Mouse (Mus musculus) limb, embryonic 13.5 days (tissue): ENCODE data around the gene Phgr1. TPM values are rescaled to one million over a fixed set of nuclear protein-coding genes. Genes with fewer than 3 reads are reported as not detected.

Source experiments
- ATAC-seq: fragments of 200-750 bp; cut with Nextera tagmentation; 2 replicates; pipeline ENCODE4 v1.8.0; 2017; ENCODE audit warnings: low read depth, moderate number of reproducible peaks, moderate TSS enrichment; ENCODE audit not compliant: low FRiP score
- H3K27ac ChIP-seq: fragments of 300-500 bp; sonication (generic); 2 replicates; pipeline ENCODE4 v1.5.1; 2015; ENCODE audit warnings: inconsistent platforms, mild to moderate bottlenecking, moderate library complexity
- H3K27me3 ChIP-seq: fragments of 300-500 bp; sonication (generic); 2 replicates; pipeline ENCODE4 v1.6.1; 2015; ENCODE audit warnings: mild to moderate bottlenecking, inconsistent platforms
- H3K36me3 ChIP-seq: fragments of 300-500 bp; sonication (generic); 2 replicates; pipeline ENCODE4 v1.6.1; 2015; ENCODE audit warnings: inconsistent platforms, mild to moderate bottlenecking, moderate library complexity
- H3K4me1 ChIP-seq: fragments of 300-500 bp; sonication (generic); 2 replicates; pipeline ENCODE4 v1.6.1; 2015; ENCODE audit warnings: inconsistent platforms
- H3K4me2 ChIP-seq: fragments of 300-500 bp; sonication (generic); replicated peaks from 2 replicates; pipeline ENCODE4 v1.6.1; 2015; ENCODE audit warnings: inconsistent platforms, mild to moderate bottlenecking, moderate library complexity
- H3K4me3 ChIP-seq: fragments of 300-500 bp; sonication (generic); 2 replicates; pipeline ENCODE4 v1.5.1; 2015; ENCODE audit warnings: moderate library complexity, mild to moderate bottlenecking, inconsistent platforms
- H3K9ac ChIP-seq: fragments of 300-500 bp; sonication (generic); 2 replicates; pipeline ENCODE4 v1.6.1; 2015; ENCODE audit warnings: mild to moderate bottlenecking, inconsistent platforms
- H3K9me3 ChIP-seq: fragments of 300-500 bp; sonication (generic); 2 replicates; pipeline ENCODE4 v1.6.1; 2016; ENCODE audit warnings: inconsistent platforms
- WGBS: fragments of 180-500 bp; shearing (Covaris S2); methylation state at CpG from one replicate; pipeline ENCODE4 v1.1.7; 2015; 5-methylcytosine and 5-hydroxymethylcytosine counted together
- polyA plus RNA-seq: library from polyadenylated mRNA; unstranded; fragments of >200 nt; fragmentation: Nextera tagmentation; extraction: Ambion mirVana; gene quantifications from 2 replicates; pipeline ENCODE4 v1.2.1, GENCODE M21; 2015

Gene Phgr1
- polyA plus RNA-seq, 1 experiment from 2014 or later: not detected

DNA sequence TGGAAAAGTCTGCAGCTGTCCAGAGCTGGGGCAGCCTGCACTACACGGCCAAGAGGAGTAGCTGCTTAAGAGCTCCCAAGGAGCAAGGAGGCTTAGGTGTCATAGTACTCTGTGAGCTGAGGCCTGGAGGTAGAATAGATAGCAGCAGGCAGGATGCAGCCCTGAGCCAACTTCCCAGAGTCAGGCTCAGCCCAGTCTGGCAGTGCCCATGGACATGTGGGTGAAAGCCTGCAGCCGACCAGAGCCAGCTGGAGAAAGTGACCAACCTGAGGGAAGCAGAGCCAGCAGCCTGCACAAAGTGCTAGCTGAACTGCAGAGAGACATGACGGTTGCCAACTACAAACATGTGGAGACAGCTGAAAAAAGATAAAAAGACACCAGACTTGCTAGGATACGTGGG is 34.3 kb downstream of the Phgr1 start:
- Histone ChIP-seq H3K9ac (0 out of 2 replicates have a peak overlapping the region, but pooled peaks have one; percentile 4), H3K9me3 (no peaks in the 10 kb centered on the region), H3K27ac (no peak overlapping the region), H3K4me1 (no peaks in the 10 kb centered on the region), H3K27me3 (0 out of 2 replicates have a peak, but pooled peaks cover 9% of the 10 kb centered on the region), H3K36me3 (no peaks in the 10 kb centered on the region), H3K4me2 (no peak overlapping the region), H3K4me3 (no peak overlapping the region)
- WGBS: 64% methylated on average over 4 of the region's 4 CpGs
- no peak for ATAC-seq

DNA sequence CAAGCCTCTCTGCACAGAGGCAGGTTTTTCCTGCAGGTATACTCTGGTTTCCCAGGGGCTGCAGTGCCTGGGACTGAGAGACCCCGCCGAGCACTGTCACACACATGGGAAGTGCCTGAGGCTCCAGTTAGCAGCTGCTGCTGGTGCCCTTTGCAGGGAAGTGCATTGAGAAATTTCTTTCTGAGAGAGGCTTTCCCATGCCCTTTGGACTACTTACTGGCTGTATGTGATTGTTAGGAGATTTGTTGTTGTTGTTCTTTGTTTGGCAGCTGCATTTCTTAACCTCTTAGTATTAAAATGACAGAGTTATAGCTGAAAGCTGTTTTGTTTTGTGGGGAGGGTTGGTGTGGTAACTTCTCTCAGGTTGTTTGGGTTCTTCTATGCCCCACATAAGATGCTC is 38.3 kb downstream of the Phgr1 start:
- 0 out of 2 replicates have a peak, but pooled peaks cover 6% of the 10 kb centered on the region for H3K27me3 ChIP-seq
- no peak for ATAC-seq
- 20% methylated on average over 2 of the region's 2 CpGs for WGBS
- H3K36me3 ChIP-seq: no peaks in the 10 kb centered on the region
- no peaks in the 10 kb centered on the region for H3K9me3 ChIP-seq
- H3K4me3 ChIP-seq: no peak overlapping the region
- no peak overlapping the region for H3K27ac ChIP-seq
- H3K9ac ChIP-seq: no peak overlapping the region
- H3K4me2 ChIP-seq: no peak overlapping the region
- peaks cover 19% of the 10 kb centered on the region for H3K4me1 ChIP-seq

DNA sequence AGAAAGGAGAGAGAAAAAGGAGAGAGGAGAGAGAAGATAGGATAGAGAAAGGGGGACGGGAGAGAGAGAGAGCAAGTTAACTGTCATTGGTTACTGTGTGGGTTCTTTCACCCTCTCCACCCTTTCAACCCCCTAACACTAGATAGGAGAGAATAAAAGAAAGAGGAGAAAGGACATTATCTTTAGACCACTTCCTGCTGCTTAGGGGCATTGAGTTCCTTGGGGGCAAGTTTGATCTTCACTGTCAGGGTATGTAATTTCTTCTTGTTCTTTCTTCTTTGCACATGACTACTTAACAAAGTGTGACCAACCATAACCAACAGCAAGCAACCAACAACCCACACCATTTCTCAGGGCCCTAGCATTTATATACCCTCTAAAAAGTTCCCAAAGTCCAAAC is 40.2 kb downstream of the Phgr1 start:
- no peak for ATAC-seq
- Histone ChIP-seq H3K9ac (no peak overlapping the region), H3K4me2 (no peak overlapping the region), H3K4me1 (peaks cover 22% of the 10 kb centered on the region), H3K36me3 (peaks cover 12% of the 10 kb centered on the region), H3K27me3 (no peaks in the 10 kb centered on the region), H3K9me3 (no peaks in the 10 kb centered on the region), H3K27ac (no peak overlapping the region), H3K4me3 (no peak overlapping the region)
- WGBS: 80% methylated on average over 1 of the region's 1 CpGs

DNA sequence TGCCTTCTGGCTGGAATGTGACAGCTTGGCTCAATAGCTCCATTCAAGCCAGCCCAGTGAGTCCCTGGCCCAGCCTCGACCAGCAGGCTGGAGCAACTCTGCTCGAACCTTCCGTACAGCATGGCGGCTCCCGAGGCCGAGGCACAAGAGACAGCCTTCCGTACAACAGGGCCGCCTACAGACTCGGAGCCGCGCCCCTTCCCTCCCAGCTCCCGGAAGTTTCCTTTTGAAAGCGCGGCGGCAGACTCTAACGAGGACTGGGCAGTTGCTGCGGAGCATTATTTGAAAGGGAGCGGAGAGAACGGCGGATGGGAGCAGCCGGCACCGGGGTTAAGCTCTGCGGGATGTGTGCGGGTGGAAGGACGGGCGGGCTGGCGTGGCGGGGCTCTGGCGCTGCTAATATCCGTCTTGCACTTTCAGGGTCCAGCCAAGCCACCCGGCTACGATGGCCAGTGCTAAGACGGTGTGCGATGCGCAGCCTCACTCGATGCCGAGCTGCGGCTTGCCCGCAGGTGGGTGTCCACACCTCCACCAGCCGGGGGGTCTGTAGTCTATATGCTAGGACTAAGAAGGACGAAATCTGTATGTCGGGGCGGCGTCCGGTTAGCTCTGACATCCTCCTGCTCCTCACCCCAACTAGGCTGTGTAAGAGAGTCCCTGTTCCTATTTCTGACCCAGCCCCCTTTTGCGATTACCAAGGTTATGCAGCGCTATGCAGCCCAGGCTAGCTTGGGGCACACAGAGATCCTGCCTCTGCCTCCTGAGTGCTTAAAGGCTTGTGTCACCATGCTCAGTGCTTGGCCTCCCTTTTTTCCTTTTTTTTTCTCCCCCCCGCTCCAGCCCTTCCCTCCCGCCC is 41.6 kb downstream of the Phgr1 start, which contains the start of gene Knstrn:
TSS of gene Knstrn (plus strand) at position 23 of the 856 bp plus-strand sequence.
- ATAC-seq: peak; percentile 92
- WGBS: under 1% methylated on average over 48 of the region's 49 CpGs
- H3K27me3 ChIP-seq: no peaks in the 10 kb centered on the region
- peak within 1 kb of the TSS; percentile 70 for H3K4me3 ChIP-seq
- H3K4me1 ChIP-seq: peaks cover 22% of the 10 kb centered on the region
- H3K36me3 ChIP-seq: peaks cover 27% of the 10 kb centered on the region
- no peaks in the 10 kb centered on the region for H3K9me3 ChIP-seq
- peak within 1 kb of the TSS; percentile 49 for H3K27ac ChIP-seq
- peak within 1 kb of the TSS; percentile 84 for H3K9ac ChIP-seq
- H3K4me2 ChIP-seq: peak within 1 kb of the TSS; percentile 83

DNA sequence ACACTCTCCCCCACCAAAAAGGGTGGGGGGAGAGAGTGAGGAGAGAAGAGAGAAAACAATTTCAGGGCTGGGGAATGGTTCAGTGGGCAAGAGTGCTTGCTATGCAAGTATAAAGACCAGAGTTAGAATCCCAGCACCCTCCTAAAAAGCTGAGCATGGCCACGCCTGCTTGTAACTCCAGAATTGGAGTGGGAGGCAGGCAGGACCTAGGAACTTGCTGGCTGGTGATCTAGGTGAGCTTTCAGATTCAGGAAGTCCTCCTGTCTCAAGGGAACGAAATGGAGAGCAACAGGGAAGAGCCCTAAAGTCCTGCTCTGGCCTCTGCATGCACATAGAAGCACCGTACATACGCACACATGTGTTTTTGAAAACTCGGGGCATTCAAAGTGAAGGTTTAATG is 50.2 kb downstream of the Phgr1 start:
- H3K4me2 ChIP-seq: no peak overlapping the region
- no peaks in the 10 kb centered on the region for H3K4me1 ChIP-seq
- H3K27ac ChIP-seq: no peak overlapping the region
- 91% methylated on average over 5 of the region's 5 CpGs for WGBS
- H3K9me3 ChIP-seq: 0 out of 2 replicates have a peak, but pooled peaks cover 3% of the 10 kb centered on the region
- no peak overlapping the region for H3K4me3 ChIP-seq
- H3K27me3 ChIP-seq: no peaks in the 10 kb centered on the region
- no peak overlapping the region for H3K9ac ChIP-seq
- H3K36me3 ChIP-seq: peaks cover 75% of the 10 kb centered on the region
- no peak for ATAC-seq

DNA sequence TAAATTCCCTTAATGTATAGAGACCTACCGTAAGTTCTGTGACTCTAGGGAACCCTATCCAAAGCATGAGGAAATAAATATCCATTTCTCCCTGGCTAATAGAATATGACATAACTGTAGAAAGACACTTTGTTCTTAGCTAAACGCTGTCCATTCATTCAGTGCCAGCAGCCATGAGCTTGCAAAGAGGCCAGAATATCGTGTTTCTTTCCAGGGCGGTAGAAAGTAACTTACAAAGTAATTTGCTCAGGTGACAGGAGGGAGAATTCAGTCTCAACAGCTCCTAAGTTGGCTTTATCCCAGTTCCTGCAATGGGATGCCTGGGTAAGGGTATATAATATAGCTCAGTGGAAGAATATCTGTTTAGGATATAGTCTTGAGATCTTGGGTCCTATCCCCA is 51.8 kb downstream of the Phgr1 start:
- WGBS: 90% methylated on average over 4 of the region's 4 CpGs
- Histone ChIP-seq H3K9me3 (0 out of 2 replicates have a peak, but pooled peaks cover 3% of the 10 kb centered on the region), H3K27me3 (no peaks in the 10 kb centered on the region), H3K4me1 (no peaks in the 10 kb centered on the region), H3K9ac (no peak overlapping the region), H3K36me3 (peaks cover 74% of the 10 kb centered on the region), H3K27ac (no peak overlapping the region), H3K4me3 (no peak overlapping the region), H3K4me2 (no peak overlapping the region)
- no peak for ATAC-seq

Other genes starting within 250 kb of the Phgr1 start
- 6.8 and 7.3 TPM in 2 replicates for gene Bmf, start 223.1 kb upstream of the Phgr1 start, polyA plus RNA-seq
- gene Bub1b, start 174.6 kb upstream of the Phgr1 start, polyA plus RNA-seq: 85.6 and 89.9 TPM in 2 replicates
- 1.8 and 3.3 TPM in 2 replicates for gene Pak6, start 109.5 kb upstream of the Phgr1 start, polyA plus RNA-seq
- 0.05 TPM in 1 of 2 replicates, not detected in the other for gene Ankrd63, start 68.8 kb upstream of the Phgr1 start, polyA plus RNA-seq
- 0.28 and 0.46 TPM in 2 replicates for gene Plcb2, start 44.3 kb upstream of the Phgr1 start, polyA plus RNA-seq
- gene Inafm2, start 27.0 kb upstream of the Phgr1 start, polyA plus RNA-seq: 19.4 and 21.1 TPM in 2 replicates
- 0.78 and 0.85 TPM in 2 replicates for gene Ccdc9b, start 10.1 kb upstream of the Phgr1 start, polyA plus RNA-seq
- gene Disp2, start 7.0 kb downstream of the Phgr1 start, polyA plus RNA-seq: 0.13 and 0.22 TPM in 2 replicates
- 106 and 107 TPM in 2 replicates for gene Knstrn, start 41.2 kb downstream of the Phgr1 start, polyA plus RNA-seq
- gene Ivd, start 89.2 kb downstream of the Phgr1 start, polyA plus RNA-seq: 82.6 and 95.3 TPM in 2 replicates
- 3.7 and 3.8 TPM in 2 replicates for gene Bahd1, start 127.6 kb downstream of the Phgr1 start, polyA plus RNA-seq
- gene Chst14, start 153.7 kb downstream of the Phgr1 start, polyA plus RNA-seq: 51.2 and 51.9 TPM in 2 replicates